Mouse (Mus musculus) liver, embryonic 13.5 days (tissue): ENCODE measurements around the gene Usp42. TPM values are rescaled to one million over a fixed set of nuclear protein-coding genes. Genes with fewer than 3 reads are reported as not detected.

ENCODE experiments used
- ATAC-seq: fragments of 200-750 bp; cut with Nextera tagmentation; 2 replicates; pipeline ENCODE4 v1.8.0; 2017; ENCODE audit warnings: low read depth, mild to moderate bottlenecking, moderate number of reproducible peaks, moderate library complexity
- DNase-seq: peaks from one replicate; pipeline ENCODE4 v3.0.0; 2022
- H3K27ac ChIP-seq: fragments of 300-500 bp; sonication (generic); 2 replicates; pipeline ENCODE4 v1.5.1; 2015; ENCODE audit warnings: moderate library complexity, mild to moderate bottlenecking, inconsistent platforms
- H3K27me3 ChIP-seq: fragments of 300-500 bp; sonication (generic); 2 replicates; pipeline ENCODE4 v1.6.1; 2015; ENCODE audit warnings: mild to moderate bottlenecking, inconsistent platforms
- H3K36me3 ChIP-seq: fragments of 300-500 bp; sonication (generic); 2 replicates; pipeline ENCODE4 v1.6.1; 2015; ENCODE audit warnings: mild to moderate bottlenecking, inconsistent platforms
- H3K4me1 ChIP-seq: fragments of 300-500 bp; sonication (generic); replicated peaks from 2 replicates; pipeline ENCODE4 v1.6.1; 2015; ENCODE audit warnings: inconsistent platforms
- H3K4me2 ChIP-seq: fragments of 300-500 bp; sonication (generic); 2 replicates; pipeline ENCODE4 v1.6.1; 2015; ENCODE audit warnings: inconsistent platforms, mild to moderate bottlenecking, moderate library complexity
- H3K4me3 ChIP-seq: fragments of 300-500 bp; sonication (generic); replicated peaks from 2 replicates; pipeline ENCODE4 v1.5.1; 2015; ENCODE audit warnings: mild to moderate bottlenecking, inconsistent platforms
- H3K9ac ChIP-seq: fragments of 300-500 bp; sonication (generic); 2 replicates; pipeline ENCODE4 v1.6.1; 2015; ENCODE audit warnings: mild to moderate bottlenecking, inconsistent platforms
- H3K9me3 ChIP-seq: fragments of 300-500 bp; sonication (generic); replicated peaks from 2 replicates; pipeline ENCODE4 v1.6.1; 2016; ENCODE audit warnings: inconsistent platforms
- WGBS: fragments of 180-500 bp; shearing (Covaris S2); methylation state at CpG from one replicate; pipeline ENCODE4 v1.1.7; 2015; ENCODE audit not compliant: insufficient replicate concordance; 5-methylcytosine and 5-hydroxymethylcytosine counted together
- polyA plus RNA-seq: library from polyadenylated mRNA; unstranded; fragments of >200 nt; fragmentation: Nextera tagmentation; extraction: Ambion mirVana; gene quantifications from 2 replicates; pipeline ENCODE4 v1.2.1, GENCODE M21; 2015

The Usp42 gene
- polyA plus RNA-seq, 1 experiment from 2014 or later = 4.4 TPM

DNA sequence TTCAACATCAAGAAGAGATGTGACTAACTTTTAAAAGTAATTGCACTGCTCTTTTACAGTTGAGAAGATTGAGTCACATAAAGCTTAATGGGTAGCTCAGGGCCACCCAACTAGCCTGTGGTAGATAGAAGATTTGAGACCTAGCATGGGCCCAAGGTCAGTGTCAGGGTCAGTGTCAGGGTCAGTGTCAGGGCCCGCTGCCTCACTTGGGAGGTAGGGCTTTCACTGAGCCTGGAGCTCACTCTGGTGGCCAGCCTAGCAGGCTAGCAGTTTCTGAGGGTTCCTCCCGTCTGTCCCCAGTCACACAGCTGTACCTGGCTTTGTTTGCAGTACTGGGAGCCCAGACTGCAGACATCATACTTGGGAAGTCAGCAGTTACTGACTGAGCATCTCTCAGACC is 62.7 kb downstream of the Usp42 start:
- peaks cover 2% of the 10 kb centered on the region; the same call in 1 of the 2 replicates for H3K36me3 ChIP-seq
- no peaks in the 10 kb centered on the region for H3K9me3 ChIP-seq
- no peak overlapping the region for H3K4me3 ChIP-seq
- peak overlapping the region; percentile 6; the same call in 1 of the 2 replicates for H3K9ac ChIP-seq
- H3K27ac ChIP-seq = no peak overlapping the region
- no peak; the same call in 1 of the 2 replicates for ATAC-seq
- H3K27me3 ChIP-seq = no peaks in the 10 kb centered on the region
- H3K4me1 ChIP-seq = peaks cover 90% of the 10 kb centered on the region
- no peak overlapping the region for H3K4me2 ChIP-seq
- DNase-seq = no peak
- 52% methylated on average over 2 of the region's 2 CpGs for WGBS

DNA sequence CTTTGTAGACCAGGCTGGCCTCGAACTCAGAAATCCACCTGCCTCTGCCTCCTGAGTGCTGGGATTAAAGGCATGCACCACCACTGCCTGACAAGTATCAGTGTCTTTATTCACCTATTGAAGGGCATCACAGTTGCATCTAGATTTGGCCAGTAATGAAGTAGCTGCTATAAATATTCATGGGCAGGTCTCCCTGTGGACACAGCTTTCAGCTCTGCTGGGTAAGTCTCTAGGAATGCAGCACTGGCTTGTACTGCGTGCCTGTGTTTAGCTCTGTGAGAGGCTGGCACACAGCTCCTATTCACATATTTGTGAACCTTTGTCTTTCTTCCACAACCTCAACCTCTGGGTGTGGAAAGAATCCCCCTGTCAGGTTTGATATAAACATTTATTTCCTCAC is 63.2 kb downstream of the Usp42 start:
- Histone ChIP-seq H3K4me3 (no peak overlapping the region), H3K9ac (no peak overlapping the region), H3K36me3 (peaks cover 2% of the 10 kb centered on the region; the same call in 1 of the 2 replicates), H3K9me3 (no peaks in the 10 kb centered on the region), H3K4me2 (no peak overlapping the region), H3K4me1 (peaks cover 90% of the 10 kb centered on the region), H3K27me3 (no peaks in the 10 kb centered on the region), H3K27ac (no peak overlapping the region)
- ATAC-seq = no peak
- 74% methylated on average over 2 of the region's 2 CpGs for WGBS
- no peak for DNase-seq

DNA sequence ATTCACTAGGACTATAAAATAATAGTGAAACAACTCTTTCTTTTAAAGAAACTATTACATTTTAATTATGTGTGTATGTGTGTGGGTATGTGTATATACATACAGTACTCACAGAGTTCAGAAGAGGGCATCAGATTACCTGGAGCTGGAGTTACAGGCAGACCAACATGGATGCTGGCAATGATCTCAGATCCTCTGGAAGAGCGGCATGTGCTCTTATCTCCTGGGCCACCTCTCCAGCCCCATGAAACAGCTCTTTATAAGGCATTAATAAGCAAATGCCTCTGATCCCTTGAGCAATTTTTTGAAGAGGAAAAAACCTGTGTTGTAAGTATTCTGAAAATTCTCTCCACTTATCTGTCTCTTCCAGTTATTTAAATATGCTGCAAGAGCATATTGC is 66.1 kb downstream of the Usp42 start:
- Histone ChIP-seq H3K4me3 (no peak overlapping the region), H3K9ac (peak overlapping the region; percentile 42; the same call in 1 of the 2 replicates), H3K4me2 (0 out of 2 replicates have a peak overlapping the region, but pooled peaks have one; percentile 4), H3K36me3 (no peaks in the 10 kb centered on the region; the same call in 1 of the 2 replicates), H3K9me3 (no peaks in the 10 kb centered on the region), H3K4me1 (peaks cover 85% of the 10 kb centered on the region), H3K27me3 (no peaks in the 10 kb centered on the region), H3K27ac (peak overlapping the region; percentile 82)
- DNase-seq (no peak), ATAC-seq (peak; percentile 88)
- WGBS = 25% methylated on average over 1 of the region's 1 CpGs

DNA sequence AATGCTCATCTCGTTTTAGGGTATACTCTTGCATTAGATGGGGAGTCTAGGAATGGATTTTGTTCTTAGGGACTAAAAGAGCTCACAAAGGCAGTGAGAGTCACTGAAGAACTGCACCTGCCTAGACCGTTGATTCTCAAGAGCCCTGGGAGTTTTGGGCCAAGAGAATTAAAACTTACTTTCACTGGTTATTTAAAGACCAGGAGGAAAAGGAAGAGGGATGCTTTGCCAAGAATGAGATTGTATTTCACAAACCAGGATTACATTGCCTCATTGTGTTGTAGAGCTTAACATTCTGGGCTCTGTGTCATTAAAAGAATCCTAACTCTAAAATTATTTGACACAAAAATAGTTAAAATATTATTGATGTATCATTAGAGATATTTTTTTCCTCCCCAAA is 66.5 kb downstream of the Usp42 start:
- 80% methylated on average over 2 of the region's 2 CpGs for WGBS
- Histone ChIP-seq H3K9ac (no peak overlapping the region), H3K27ac (peak overlapping the region; percentile 47; the same call in 1 of the 2 replicates), H3K4me3 (no peak overlapping the region), H3K4me2 (no peak overlapping the region), H3K9me3 (no peaks in the 10 kb centered on the region), H3K27me3 (no peaks in the 10 kb centered on the region), H3K36me3 (no peaks in the 10 kb centered on the region; the same call in 1 of the 2 replicates), H3K4me1 (peaks cover 86% of the 10 kb centered on the region)
- ATAC-seq (no peak), DNase-seq (no peak)

DNA sequence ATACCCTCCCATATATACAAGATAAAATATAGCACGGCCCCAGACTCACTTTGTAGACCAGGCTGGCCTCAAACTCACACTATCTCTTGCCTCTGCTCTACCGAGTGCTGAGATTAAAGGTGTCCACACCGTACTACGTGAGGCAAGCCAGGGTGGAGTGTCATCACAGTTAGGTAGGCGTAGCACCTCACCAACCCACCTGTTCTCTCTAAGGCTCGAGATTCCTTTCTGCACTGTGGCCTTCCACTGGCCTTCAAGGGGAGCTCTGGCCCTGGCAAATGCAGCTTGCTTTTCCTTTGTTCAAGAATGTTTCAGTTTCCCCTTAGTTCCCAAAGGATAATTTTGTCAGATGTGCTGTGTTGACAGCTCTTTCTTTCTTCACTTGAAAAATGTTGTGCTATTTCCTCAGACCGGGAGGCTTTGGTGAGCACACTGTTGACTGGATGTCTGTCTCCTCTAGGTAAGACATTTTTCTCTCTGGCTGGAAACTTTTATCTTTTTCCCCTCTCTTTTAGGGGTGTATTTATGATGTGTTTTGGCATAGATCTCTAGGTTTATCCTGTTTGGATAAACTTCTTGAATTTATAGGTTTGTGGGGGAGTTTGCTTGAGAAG is 68.9 kb downstream of the Usp42 start:
- WGBS = 57% methylated on average over 7 of the region's 7 CpGs
- DNase-seq (no peak), ATAC-seq (no peak)
- Histone ChIP-seq H3K4me3 (no peak overlapping the region), H3K36me3 (no peaks in the 10 kb centered on the region; the same call in 1 of the 2 replicates), H3K9ac (no peak overlapping the region), H3K4me2 (no peak overlapping the region), H3K27ac (peak overlapping the region; percentile 11; the same call in 1 of the 2 replicates), H3K9me3 (no peaks in the 10 kb centered on the region), H3K27me3 (no peaks in the 10 kb centered on the region), H3K4me1 (peaks cover 90% of the 10 kb centered on the region)

Other genes starting within 250 kb of the Usp42 start
- gene Rac1, start 204.2 kb downstream of the Usp42 start, polyA plus RNA-seq = 178 and 188 TPM in 2 replicates
- gene Cyth3, start 109.8 kb downstream of the Usp42 start, polyA plus RNA-seq = 35.0 and 42.2 TPM in 2 replicates
- gene Eif2ak1, start 85.5 kb upstream of the Usp42 start, polyA plus RNA-seq = 104 and 118 TPM in 2 replicates
- 0.32 and 0.36 TPM in 2 replicates for gene Ankrd61, start 165.4 kb upstream of the Usp42 start, polyA plus RNA-seq
- gene Aimp2, start 177.6 kb upstream of the Usp42 start, polyA plus RNA-seq = 68.9 and 73.2 TPM in 2 replicates
- gene Pms2, start 177.7 kb upstream of the Usp42 start, polyA plus RNA-seq = 16.9 and 21.5 TPM in 2 replicates
- 0.41 TPM in 1 of 2 replicates, not detected in the other for gene Gm42421, start 195.9 kb upstream of the Usp42 start, polyA plus RNA-seq
- gene Rsph10b, start 200.8 kb upstream of the Usp42 start, polyA plus RNA-seq = 0.17 and 0.56 TPM in 2 replicates